11 mouse cellular contexts compared by ENCODE assay signal in genomic region chr9:21866641-21867040, GRCm38 (mm10). TPM values are rescaled to one million over a fixed set of nuclear protein-coding genes. Genes with fewer than 3 reads are reported as not detected.
DNase-seq lines count a peak whose midpoint lies in the region; ATAC-seq and TF ChIP-seq lines count a peak whose summit lies in the region.
"Had no signal": no experiment of that assay in that cellular context is flagged by ENCODE, and none has a peak within 500 bp of the region (broad histone marks: within the 10 kb centered on the region; RNA-seq: fewer than 3 reads in every experiment).

No protein-coding gene starts in this region.

- TF ChIP-seq POLR2A in limb, embryonic 14.5 days (IDR thresholded peaks at IDR 0.05; ENCODE audit: borderline replicate concordance, extremely low read depth, insufficient read depth, insufficient read length), result no peak

- H3K27me3 ChIP-seq in kidney, embryonic 14.5 days (ENCODE audit: control insufficient read depth, insufficient read depth, low read length), result no peaks in the 10 kb centered on the region
- no peaks in the 10 kb centered on the region for H3K27me3 ChIP-seq in embryonic facial prominence, embryonic 14.5 days (replicated peaks; ENCODE audit: control insufficient read depth, insufficient read depth, low read length)
- no peaks in the 10 kb centered on the region for H3K27me3 ChIP-seq in limb, embryonic 14.5 days (ENCODE audit: control insufficient read depth, insufficient read depth, low read length)

- ATAC-seq in kidney, embryonic 14.5 days (ENCODE audit: low FRiP score, low TSS enrichment), result no peak
- no peak for ATAC-seq in embryonic facial prominence, embryonic 14.5 days (ENCODE audit: low read depth)
- no peak for ATAC-seq in limb, embryonic 14.5 days (ENCODE audit: low FRiP score, low read depth)
- ATAC-seq: liver, postnatal 0 days had no signal

- 0 out of 2 replicates have a peak, but pooled peaks cover 4% of the 10 kb centered on the region for H3K4me1 ChIP-seq in kidney, embryonic 14.5 days (ENCODE audit: control insufficient read depth, insufficient read depth, low read length)
- no peaks in the 10 kb centered on the region for H3K4me1 ChIP-seq in embryonic facial prominence, embryonic 14.5 days (ENCODE audit: control insufficient read depth, insufficient read depth, low read length)
- H3K4me1 ChIP-seq in limb, embryonic 14.5 days (ENCODE audit: control insufficient read depth, insufficient read depth, low read length), result no peaks in the 10 kb centered on the region

- no peaks in the 10 kb centered on the region for H3K36me3 ChIP-seq in kidney, embryonic 14.5 days (ENCODE audit: control insufficient read depth, insufficient read depth, low read length)
- no peaks in the 10 kb centered on the region for H3K36me3 ChIP-seq in embryonic facial prominence, embryonic 14.5 days (ENCODE audit: control insufficient read depth, insufficient read depth, low read length)
- no peaks in the 10 kb centered on the region for H3K36me3 ChIP-seq in limb, embryonic 14.5 days (ENCODE audit: control insufficient read depth, insufficient read depth, low read length)

- no peak overlapping the region for H3K27ac ChIP-seq in kidney, embryonic 14.5 days (ENCODE audit: low read depth, low read length)
- no peak overlapping the region for H3K27ac ChIP-seq in embryonic facial prominence, embryonic 14.5 days (replicated peaks; ENCODE audit: low read depth, low read length)
- no peak overlapping the region for H3K27ac ChIP-seq in limb, embryonic 14.5 days (replicated peaks; ENCODE audit: low read depth, low read length)

- no peak overlapping the region for H3K9ac ChIP-seq in kidney, embryonic 14.5 days (ENCODE audit: low read depth, low read length)
- no peak overlapping the region for H3K9ac ChIP-seq in embryonic facial prominence, embryonic 14.5 days (ENCODE audit: low read depth, low read length)
- no peak overlapping the region for H3K9ac ChIP-seq in limb, embryonic 14.5 days (ENCODE audit: low read depth, low read length, severe bottlenecking)
- H3K9ac ChIP-seq: liver, postnatal 0 days had no signal

- H3K4me2 ChIP-seq in kidney, embryonic 14.5 days (replicated peaks; ENCODE audit: low read depth, low read length), result no peak overlapping the region
- no peak overlapping the region for H3K4me2 ChIP-seq in embryonic facial prominence, embryonic 14.5 days (ENCODE audit: low read depth, low read length)
- no peak overlapping the region for H3K4me2 ChIP-seq in limb, embryonic 14.5 days (replicated peaks; ENCODE audit: low read depth, low read length, severe bottlenecking)

- H3K9me3 ChIP-seq in kidney, embryonic 14.5 days (ENCODE audit: control insufficient read depth, low read length), result peaks cover 5% of the 10 kb centered on the region; the same call in 1 of the 2 replicates
- H3K9me3 ChIP-seq in embryonic facial prominence, embryonic 14.5 days (ENCODE audit: control insufficient read depth, low read length), result peaks cover 3% of the 10 kb centered on the region; the same call in 1 of the 2 replicates
- H3K9me3 ChIP-seq in limb, embryonic 14.5 days (ENCODE audit: control insufficient read depth, low read length), result no peaks in the 10 kb centered on the region

- H3K4me3 ChIP-seq in kidney, embryonic 14.5 days (ENCODE audit: low read length), result no peak overlapping the region
- no peak overlapping the region for H3K4me3 ChIP-seq in embryonic facial prominence, embryonic 14.5 days (ENCODE audit: low read depth, low read length)
- no peak overlapping the region for H3K4me3 ChIP-seq in limb, embryonic 14.5 days (replicated peaks; ENCODE audit: low read length)
- H3K4me3 ChIP-seq: myocyte had no signal

- 40% methylated on average over 2 of the region's 2 CpGs for WGBS in kidney, embryonic 14.5 days
- WGBS in embryonic facial prominence, embryonic 14.5 days, result 33% methylated on average over 2 of the region's 2 CpGs
- WGBS in limb, embryonic 14.5 days, result 36% methylated on average over 2 of the region's 2 CpGs

- peak; percentile 63 for DNase-seq in kidney, adult 18-20 months
- peak; percentile 79 for DNase-seq in ZHBTc4 (ENCODE audit: low read depth, low spot score)
- peak; percentile 32 for DNase-seq in embryonic facial prominence, embryonic 14.5 days (ENCODE audit: low spot score)
- peak; percentile 28 for DNase-seq in limb, embryonic 14.5 days (ENCODE audit: low spot score)
- no peak for DNase-seq in cerebellum, adult 9-10 months
- no peak for DNase-seq in layer of hippocampus, adult 18-20 months (ENCODE audit: low spot score in 2 of 2)
- DNase-seq: cerebellum, adult 8-10 months; liver, postnatal 0 days had no signal

RNA-seq across cellular contexts. Expression of gene Dock6, which starts 14.2 kb away (rescaled TPM):
- polyA plus RNA-seq in kidney, embryonic 14.5 days (2014; fragmentation: Nextera tagmentation; extraction: Ambion mirVana), result 31.9 and 39.7 TPM in 2 replicates
- 28.3 and 30.2 TPM in 2 replicates for polyA plus RNA-seq in embryonic facial prominence, embryonic 14.5 days (2014; fragmentation: Nextera tagmentation; extraction: Ambion mirVana)
- polyA plus RNA-seq in limb, embryonic 14.5 days (2012; rRNA removed), result 155 and 191 TPM in 2 replicates
- 31.6 and 38.8 TPM in 2 replicates for polyA plus RNA-seq in limb, embryonic 14.5 days (2014; fragmentation: Nextera tagmentation; extraction: Ambion mirVana)
- 10 to 100 TPM; 11.3 to 13.1 TPM for total RNA-seq in layer of hippocampus, adult 18-20 months (2021)

RNA-seq across cellular contexts. Expression of gene Angptl8, which starts 31.3 kb away (rescaled TPM):
- 2.6 and 3.4 TPM in 2 replicates for polyA plus RNA-seq in kidney, embryonic 14.5 days (2014; fragmentation: Nextera tagmentation; extraction: Ambion mirVana)
- 0.41 and 0.54 TPM in 2 replicates for polyA plus RNA-seq in embryonic facial prominence, embryonic 14.5 days (2014; fragmentation: Nextera tagmentation; extraction: Ambion mirVana)
- polyA plus RNA-seq in limb, embryonic 14.5 days (2012; rRNA removed), result 0.17 TPM in 1 of 2 replicates, not detected in the other
- 0.44 and 1.1 TPM in 2 replicates for polyA plus RNA-seq in limb, embryonic 14.5 days (2014; fragmentation: Nextera tagmentation; extraction: Ambion mirVana)
- total RNA-seq in layer of hippocampus, adult 18-20 months (2021), result not detected
- total RNA-seq: layer of hippocampus, postnatal 10 days had no signal
- polyA plus RNA-seq: myocyte had no signal

RNA-seq across cellular contexts. Expression of gene Rab3d, which starts 51.4 kb away (rescaled TPM):
- polyA plus RNA-seq in kidney, embryonic 14.5 days (2014; fragmentation: Nextera tagmentation; extraction: Ambion mirVana), result 4.6 and 8.3 TPM in 2 replicates
- 21.6 and 25.3 TPM in 2 replicates for polyA plus RNA-seq in embryonic facial prominence, embryonic 14.5 days (2014; fragmentation: Nextera tagmentation; extraction: Ambion mirVana)
- 30.1 and 30.7 TPM in 2 replicates for polyA plus RNA-seq in limb, embryonic 14.5 days (2012; rRNA removed)
- polyA plus RNA-seq in limb, embryonic 14.5 days (2014; fragmentation: Nextera tagmentation; extraction: Ambion mirVana), result 32.5 and 36.3 TPM in 2 replicates
- total RNA-seq in layer of hippocampus, adult 18-20 months (2021), result 10 to 100 TPM; 17.7 to 19.3 TPM

Comparison
In these comparisons a context has a peak if more than half of its experiments do, and no peak if none do; other contexts are left out.
1. DNase-seq: peak in kidney, adult 18-20 months (single experiment), ZHBTc4 (single experiment), embryonic facial prominence, embryonic 14.5 days (single experiment) and limb, embryonic 14.5 days (single experiment); none in cerebellum, adult 9-10 months (single experiment) and layer of hippocampus, adult 18-20 months (0 of 2).